Mouse (Mus musculus): ENCODE measurements around the gene Fance. TPM values are rescaled to one million over a fixed set of nuclear protein-coding genes. Genes with fewer than 3 reads are reported as not detected.
"Not testable (repeated sequence)": the region's sequence is repeated elsewhere in the genome, so short reads cannot be mapped to it uniquely, and the experiment has no call there.

Fance gene
- total RNA-seq, 4 experiments from 2014 or later = 9.0 to 14.3 (median 9.3) TPM

DNA sequence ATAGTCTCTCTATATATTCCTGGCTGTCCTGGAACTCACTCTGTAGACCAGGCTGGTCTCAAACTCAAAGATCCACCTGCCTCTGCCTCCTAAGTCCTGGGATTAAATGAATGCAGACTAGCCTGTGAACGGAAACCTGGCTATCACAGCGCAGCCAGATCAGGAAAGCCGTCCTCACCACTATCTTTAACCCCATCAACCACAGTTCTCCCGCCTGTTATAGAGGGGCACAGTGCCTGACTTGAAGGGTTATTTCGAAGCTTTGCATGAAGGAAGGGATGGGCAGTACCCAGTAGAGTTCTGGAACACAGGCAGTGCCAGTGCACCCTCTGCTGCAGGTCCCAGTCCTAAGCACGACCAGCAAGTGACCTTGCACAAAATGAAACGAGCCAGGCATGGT lies 22.0 kb upstream of the Fance start:
- no peak for DNase-seq (ENCODE audit: low spot score in 2 of 2)

DNA sequence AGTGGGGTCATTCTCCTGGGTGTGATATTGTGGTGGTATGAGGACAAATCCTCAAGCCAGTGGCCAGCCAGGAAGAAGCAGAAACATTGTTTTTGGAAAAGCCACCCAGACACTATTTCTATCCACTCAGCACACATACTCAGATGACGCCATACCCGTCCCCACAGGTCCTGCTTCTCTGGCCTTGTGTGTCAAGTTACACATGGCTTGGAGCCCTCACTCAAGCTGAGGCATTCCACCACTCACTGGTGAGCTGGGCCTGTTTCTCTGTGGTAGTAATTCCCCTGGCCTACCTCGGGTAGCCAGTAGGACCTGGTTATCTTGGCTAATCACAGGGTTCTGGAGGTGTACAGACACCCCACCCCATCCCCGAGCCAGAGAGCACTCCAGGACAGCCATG lies 19.6 kb upstream of the Fance start:
- peak; percentile 52 to 59 for DNase-seq (ENCODE audit: low spot score in 2 of 2)

- no peak for DNase-seq (ENCODE audit: low spot score in 2 of 2)
These were observed 18.6 kb upstream of the Fance start for GRCm38 (mm10) chr17:28294449-28295333.

- no peak for DNase-seq (ENCODE audit: low spot score in 2 of 2)
These were observed 14.4 kb upstream of the Fance start for GRCm38 (mm10) chr17:28298888-28299287.

GRCm38 (mm10) chr17:28299669-28300320 lies 13.5 kb upstream of the Fance start:
- DNase-seq (ENCODE audit: low spot score in 2 of 2) = no peak

GRCm38 (mm10) chr17:28300323-28300722 lies 13.0 kb upstream of the Fance start:
- no peak for DNase-seq (ENCODE audit: low spot score in 2 of 2)

DNA sequence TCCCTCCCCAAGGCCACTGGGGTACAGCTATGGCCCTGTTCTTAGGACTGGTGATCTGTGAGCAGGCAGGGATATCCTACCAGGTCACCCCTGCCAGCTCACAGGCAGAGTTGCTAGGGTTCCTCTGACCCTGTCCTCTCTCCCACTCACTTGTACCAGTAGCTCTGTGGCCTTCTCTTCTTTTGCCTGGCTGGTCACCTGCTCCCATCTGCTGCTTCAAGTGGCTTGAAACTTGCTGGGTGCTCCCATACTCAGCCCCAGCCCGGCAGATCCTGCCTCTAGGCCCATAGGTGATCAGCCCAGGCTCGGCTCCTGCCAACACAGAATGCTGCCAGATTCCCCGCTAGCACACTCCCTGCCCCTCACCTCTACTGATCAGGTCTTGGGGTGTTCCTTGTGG lies 12.5 kb upstream of the Fance start:
- no peak for DNase-seq (ENCODE audit: low spot score in 2 of 2)

DNA sequence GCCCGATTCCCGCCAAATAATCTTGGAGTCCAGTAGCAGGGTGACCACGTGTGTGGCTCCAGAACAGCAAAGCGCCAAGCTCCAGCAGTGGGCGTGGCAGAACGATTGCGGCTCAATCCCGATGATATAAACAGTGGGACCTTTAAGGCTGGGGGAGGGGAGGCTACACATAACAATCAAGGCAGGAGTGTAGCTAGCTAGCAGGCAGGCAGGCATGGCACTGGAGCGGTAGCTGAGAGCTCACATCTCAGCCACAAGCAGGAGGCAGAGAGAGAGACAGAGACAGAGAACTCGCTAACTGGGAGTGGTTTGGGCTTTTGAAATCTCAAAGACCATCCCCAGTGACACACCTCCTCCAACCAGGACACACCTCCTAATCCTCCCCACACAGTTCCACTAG lies 8.1 kb upstream of the Fance start:
- DNase-seq (ENCODE audit: low spot score in 2 of 2) = no peak

- DNase-seq (ENCODE audit: low spot score in 2 of 2) = peak; percentile 79 to 80
These were observed 4.8 kb upstream of the Fance start for GRCm38 (mm10) chr17:28308297-28309195.

GRCm38 (mm10) chr17:28310831-28311230 lies 2.5 kb upstream of the Fance start:
- DNase-seq (ENCODE audit: low spot score in 2 of 2) = no peak

- no peak for DNase-seq (ENCODE audit: low spot score in 2 of 2)
These were observed 1.8 kb upstream of the Fance start for GRCm38 (mm10) chr17:28311366-28312132.

DNA sequence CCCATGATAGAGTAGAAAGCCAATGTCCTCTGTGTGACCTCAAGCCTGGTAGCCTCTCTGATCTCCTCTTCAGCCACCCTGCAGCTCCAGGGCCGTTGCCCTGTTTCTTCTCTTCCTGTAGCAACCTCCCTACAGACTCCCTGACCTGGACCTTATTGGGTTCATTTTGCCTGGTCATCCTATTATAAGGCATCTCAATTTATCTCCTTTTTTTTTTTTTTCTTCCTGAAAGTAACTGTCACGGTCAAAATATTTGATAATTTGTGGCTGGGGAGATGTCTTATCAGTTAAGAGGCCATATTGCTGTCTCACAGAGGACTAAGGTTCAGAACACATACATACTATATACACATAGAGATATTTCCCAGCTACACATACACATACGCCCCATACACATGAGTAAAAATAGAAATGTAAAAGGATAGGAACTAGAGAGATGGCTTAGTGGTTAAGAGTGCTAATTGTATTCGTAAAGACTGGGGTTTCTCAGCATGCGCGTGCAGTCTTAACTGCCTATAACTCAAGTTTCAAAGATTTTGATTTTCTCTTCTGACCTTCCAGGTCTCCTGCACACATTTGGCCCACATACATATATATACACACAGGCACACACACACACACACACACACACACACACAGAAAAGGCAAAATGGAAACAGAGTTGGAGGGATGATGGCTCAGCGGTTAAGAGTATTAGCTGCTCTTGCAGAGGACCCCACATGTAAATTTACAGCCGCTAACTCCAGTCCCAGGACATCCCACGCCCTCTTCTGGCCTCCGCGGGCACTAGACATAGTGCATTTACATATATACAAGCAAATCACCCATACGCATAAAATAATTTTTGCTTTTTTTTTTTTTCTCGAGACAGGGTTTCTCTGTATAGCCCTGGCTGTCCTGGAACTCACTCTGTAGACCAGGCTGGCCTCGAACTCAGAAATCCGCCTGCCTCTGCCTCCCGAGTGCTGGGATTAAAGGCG lies 797 bp upstream of the Fance start:
- no peak for DNase-seq (ENCODE audit: low spot score in 2 of 2)

GRCm38 (mm10) chr17:28313880-28314225 lies 534 bp downstream of the Fance start:
- no peak for DNase-seq (ENCODE audit: low spot score in 2 of 2)

GRCm38 (mm10) chr17:28315611-28316160 lies 2.4 kb downstream of the Fance start:
- DNase-seq (ENCODE audit: low spot score in 2 of 2) = no peak

- DNase-seq (ENCODE audit: low spot score in 2 of 2) = no peak
These were observed 3.2 kb downstream of the Fance start for GRCm38 (mm10) chr17:28316476-28316875.

- no peak for DNase-seq (ENCODE audit: low spot score in 2 of 2)
These were observed 3.8 kb downstream of the Fance start for GRCm38 (mm10) chr17:28317091-28317490.

- no peak for DNase-seq (ENCODE audit: low spot score in 2 of 2)
These were observed 4.4 kb downstream of the Fance start for GRCm38 (mm10) chr17:28317725-28318124.

DNA sequence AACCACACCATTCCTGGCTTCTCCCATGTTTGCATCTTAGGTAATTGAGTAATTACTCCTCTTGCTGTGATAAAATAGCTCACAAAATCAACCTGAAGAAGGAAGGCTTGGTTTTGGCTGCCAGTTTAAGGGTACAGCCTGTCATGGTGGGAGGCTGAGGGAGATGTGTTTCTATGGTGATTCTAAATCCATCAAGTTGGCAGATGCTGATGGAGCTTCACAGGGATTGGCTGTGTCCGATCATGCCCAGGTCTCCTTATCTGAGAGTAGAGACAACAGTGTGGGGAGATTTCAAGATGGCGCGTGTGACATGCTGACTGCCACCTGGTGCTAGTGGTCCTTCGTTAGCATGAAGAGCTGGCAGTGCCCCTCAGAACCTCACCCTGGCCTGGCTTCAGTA lies 8.4 kb downstream of the Fance start:
- DNase-seq (ENCODE audit: low spot score in 2 of 2) = no peak

GRCm38 (mm10) chr17:28323786-28324185 lies 10.5 kb downstream of the Fance start:
- DNase-seq (ENCODE audit: low spot score in 2 of 2) = no peak

DNA sequence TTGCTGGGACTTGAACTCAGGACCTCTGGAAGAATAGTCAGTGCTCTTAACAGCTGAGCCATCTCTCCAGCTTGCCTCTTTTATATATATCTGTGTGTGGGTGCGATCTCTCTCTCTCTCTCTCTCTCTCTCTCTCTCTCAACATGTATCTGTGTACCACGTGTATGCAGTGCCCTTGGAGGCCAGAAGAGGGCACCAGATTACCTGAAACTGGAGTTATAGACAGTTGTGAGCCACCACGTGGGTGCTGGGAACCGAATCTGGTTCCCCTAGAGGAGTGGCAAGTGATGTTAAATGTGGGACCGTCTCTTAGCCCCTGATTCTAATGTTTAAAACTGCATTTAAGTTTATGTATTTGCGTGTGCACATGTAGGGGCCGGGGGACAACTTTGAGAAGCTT lies 11.1 kb downstream of the Fance start:
- DNase-seq (ENCODE audit: low spot score in 2 of 2) = not testable (repeated sequence)
